Mouse (Mus musculus) ZHBTc4 (cell line): ENCODE measurements around the gene Cbx7.
A peak's percentile ranks its signal among the peaks of the same experiment; 100 is the strongest.
"Not testable (repeated sequence)": the region's sequence is repeated elsewhere in the genome, so short reads cannot be mapped to it uniquely, and the experiment has no call there.

Source experiments
- DNase-seq: peaks from one replicate; pipeline ENCODE4 v3.0.0-alpha.2; 2011; ENCODE audit warnings: low read depth, low spot score

The Cbx7 gene

GRCm38 (mm10) chr15:79950250-79951025 lies 20.5 kb downstream of the Cbx7 start:
- DNase-seq = peak; percentile 78

- DNase-seq = no peak
These were observed 23.2 kb downstream of the Cbx7 start for GRCm38 (mm10) chr15:79947681-79948080.

DNA sequence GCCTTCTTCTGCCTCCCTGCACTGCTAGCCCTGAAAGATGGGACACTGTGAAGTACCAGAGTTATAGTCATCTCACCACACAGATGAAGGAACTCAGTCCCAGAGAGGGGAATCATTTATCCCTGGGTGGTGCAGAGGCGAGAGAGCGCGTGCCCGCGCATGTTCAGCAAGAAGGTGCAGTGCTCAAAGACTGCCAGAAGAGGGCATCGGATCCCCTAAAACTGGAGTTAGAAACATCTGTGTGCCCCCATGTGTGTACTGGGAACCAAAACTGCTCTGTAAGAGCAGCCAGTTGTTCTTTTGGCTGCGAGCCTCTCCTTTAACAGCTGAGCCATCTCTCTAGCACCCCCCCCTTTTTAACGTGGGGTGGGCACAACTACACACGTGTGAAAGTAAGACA lies 24.1 kb downstream of the Cbx7 start:
- peak; percentile 89 for DNase-seq

- DNase-seq = peak; percentile 96
These were observed 24.9 kb downstream of the Cbx7 start for GRCm38 (mm10) chr15:79946022-79946421.

- no peak for DNase-seq
These were observed 26.0 kb downstream of the Cbx7 start for GRCm38 (mm10) chr15:79944948-79945347.

- peak; percentile 85 for DNase-seq
These were observed 27.3 kb downstream of the Cbx7 start for GRCm38 (mm10) chr15:79943584-79943983.

GRCm38 (mm10) chr15:79942541-79942940 lies 28.4 kb downstream of the Cbx7 start:
- DNase-seq = peak; percentile 81

GRCm38 (mm10) chr15:79940932-79941331 lies 30.0 kb downstream of the Cbx7 start:
- peak; percentile 91 for DNase-seq

- no peak for DNase-seq
These were observed 31.0 kb downstream of the Cbx7 start for GRCm38 (mm10) chr15:79939913-79940312.

DNA sequence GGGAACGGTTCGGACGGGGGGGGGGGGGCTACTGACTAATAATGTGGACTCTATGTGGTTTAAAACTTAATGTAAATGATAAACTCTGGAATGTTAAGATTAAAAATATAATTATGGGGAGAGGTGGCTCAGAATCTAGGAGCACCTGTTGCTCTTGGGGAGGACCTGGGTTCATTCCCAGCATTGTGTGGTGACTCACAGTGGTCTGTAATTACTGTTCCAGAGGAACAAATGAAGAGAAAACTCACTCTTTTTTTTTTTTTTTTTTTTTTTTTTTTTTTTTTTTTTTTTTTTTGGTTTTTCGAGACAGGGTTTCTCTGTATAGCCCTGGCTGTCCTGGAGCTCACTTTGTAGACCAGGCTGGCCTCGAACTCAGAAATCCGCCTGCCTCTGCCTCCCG lies 31.4 kb downstream of the Cbx7 start:
- DNase-seq = not testable (repeated sequence)

DNA sequence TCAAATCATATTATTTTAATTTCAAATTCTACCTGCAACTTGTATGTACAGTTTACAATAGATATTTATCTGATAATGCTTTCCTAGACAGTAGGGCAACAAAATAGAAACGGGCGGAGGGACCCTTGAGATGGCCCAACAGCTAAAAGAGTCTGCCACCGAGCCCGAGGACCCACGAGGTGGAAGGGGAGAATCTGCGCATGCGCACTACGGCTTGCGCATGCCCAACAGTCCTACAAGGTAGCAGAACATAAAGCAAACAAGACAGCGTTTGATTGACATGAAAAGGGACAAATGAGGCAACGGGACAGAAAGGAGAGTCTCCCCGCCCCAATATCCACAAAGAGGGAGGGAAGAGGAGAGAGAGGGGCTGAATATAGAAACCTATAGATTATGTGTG lies 31.9 kb downstream of the Cbx7 start:
- DNase-seq = peak; percentile 94

- DNase-seq = no peak
These were observed 34.6 kb downstream of the Cbx7 start for GRCm38 (mm10) chr15:79936374-79936751.

GRCm38 (mm10) chr15:79935654-79936373 lies 35.1 kb downstream of the Cbx7 start:
- DNase-seq = peak; percentile 51

GRCm38 (mm10) chr15:79934776-79935175 lies 36.1 kb downstream of the Cbx7 start:
- peak; percentile 73 for DNase-seq

DNA sequence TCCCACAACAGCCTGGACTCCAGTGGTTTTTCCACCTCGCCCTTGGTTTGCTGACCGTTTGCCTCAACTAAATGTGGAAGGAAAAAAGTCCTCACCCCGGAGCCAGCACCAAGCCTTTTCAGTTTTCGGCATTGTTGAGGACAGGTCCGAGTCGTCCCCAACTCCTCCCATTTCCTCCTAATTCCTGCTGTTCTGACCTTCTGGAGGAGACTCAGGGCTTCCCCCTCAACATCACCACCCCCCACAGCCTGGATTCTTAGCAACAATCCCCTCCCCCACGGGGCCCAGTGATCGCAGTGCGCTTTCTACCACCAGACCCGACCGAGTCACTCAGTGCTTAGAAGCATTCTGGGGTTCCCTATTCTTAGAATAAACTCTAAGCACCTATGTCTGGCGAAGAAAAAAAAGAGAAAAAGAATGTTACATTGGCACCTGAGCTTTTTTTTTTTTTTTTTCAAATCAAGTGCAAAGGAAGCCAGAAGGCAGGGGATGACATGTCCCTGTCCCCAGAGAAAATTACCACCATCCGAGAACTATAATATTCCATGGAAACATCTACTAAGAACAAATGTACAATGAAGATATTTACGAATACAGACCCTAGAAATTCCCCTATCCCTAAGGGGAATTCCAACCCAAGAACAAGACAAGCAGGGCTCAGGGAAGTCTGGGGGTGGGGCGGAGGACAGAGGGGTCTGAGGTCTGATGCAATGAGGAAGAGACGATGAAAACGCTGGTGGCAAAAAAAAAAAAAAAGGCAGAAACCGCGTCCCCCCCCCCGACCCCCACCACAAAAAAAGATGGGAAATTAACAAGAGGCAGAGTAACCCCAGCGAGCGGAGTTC lies 37.0 kb downstream of the Cbx7 start:
- DNase-seq = peak; percentile 87

- no peak for DNase-seq
These were observed 37.8 kb downstream of the Cbx7 start for GRCm38 (mm10) chr15:79933052-79933669.

GRCm38 (mm10) chr15:79932323-79932987 lies 38.5 kb downstream of the Cbx7 start:
- DNase-seq = peak; percentile 95

GRCm38 (mm10) chr15:79931496-79932141 lies 39.3 kb downstream of the Cbx7 start:
- peak; percentile 94 for DNase-seq

DNA sequence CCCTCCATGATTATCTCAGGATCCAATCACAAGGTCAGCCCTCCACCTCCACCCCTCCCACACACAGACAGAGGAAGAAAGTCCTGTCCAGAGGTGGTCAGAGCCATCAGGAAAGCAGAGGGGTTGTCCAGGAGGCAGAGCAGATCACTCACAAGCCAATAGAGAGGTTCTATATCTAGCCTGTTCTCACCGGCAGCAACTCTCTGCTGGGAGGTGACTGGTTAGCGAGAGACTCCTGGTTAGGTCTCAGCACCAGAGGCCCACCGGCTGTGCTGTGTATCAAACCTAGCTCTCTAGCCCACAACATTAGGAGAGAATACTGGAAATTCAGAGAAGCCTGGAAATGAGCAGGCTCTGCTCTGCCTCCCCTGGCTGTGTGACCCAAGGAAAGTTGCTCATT lies 41.2 kb downstream of the Cbx7 start:
- DNase-seq = no peak

GRCm38 (mm10) chr15:79928736-79929135 lies 42.2 kb downstream of the Cbx7 start:
- no peak for DNase-seq

DNA sequence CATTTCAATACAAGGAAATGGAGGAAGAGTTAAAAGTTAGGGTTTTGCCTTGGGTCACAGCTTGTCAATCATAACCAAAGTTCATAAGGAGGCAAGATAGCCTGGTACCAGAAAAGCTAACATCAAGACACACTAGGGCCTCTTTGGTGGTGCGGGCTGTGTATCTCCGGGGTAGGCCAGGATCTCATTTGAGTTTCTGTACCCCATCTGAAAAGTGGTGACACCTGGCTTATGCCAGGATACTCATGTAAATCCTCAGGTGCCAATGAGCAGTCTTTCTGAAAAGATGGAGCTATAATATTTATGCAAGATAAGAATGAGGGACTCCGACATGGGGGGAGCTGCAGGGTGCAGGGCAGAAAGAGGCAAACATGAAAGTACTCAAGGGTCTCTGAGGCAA lies 42.6 kb downstream of the Cbx7 start:
- no peak for DNase-seq
